In the genomic region with DNA sequence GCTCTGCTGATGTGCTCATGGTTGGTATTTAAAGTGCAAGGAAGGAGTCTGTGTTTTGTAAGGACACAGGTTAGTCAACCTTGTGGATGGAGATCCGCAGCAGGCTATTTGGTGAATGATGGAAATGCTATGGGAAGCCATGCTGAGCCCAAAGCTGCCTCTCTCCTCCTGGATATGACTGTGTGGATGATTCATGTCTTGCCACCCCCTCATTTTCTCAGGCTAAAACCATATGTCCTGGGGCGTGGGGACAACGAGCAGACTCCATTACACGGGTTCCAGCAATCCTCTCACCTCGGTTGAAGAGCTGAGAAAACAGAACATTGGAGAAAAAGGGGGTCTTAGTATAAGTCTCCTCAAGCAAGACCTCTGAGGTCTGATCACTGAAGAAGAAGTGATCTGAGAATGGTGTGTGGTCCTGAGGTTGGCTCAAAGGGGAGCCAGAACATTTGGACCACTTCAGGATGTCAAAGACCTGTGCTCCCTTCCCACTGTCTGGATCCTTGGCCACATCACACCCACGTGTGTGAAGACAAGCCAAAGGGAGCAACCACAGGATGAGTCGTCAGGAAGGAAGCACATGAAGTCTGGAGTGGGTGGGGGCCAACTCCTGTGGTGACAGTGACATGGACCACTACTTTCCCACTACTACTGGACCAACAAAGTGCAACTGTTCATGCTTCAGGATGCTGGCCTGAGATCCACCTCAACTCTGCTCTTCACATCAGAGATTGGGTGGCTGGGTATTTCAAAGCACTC, we compare ENCODE assay signal across 31 mouse cellular contexts. TPM values are rescaled to one million over a fixed set of nuclear protein-coding genes. Genes with fewer than 3 reads are reported as not detected.
DNase-seq lines count a peak whose midpoint lies in the region; ATAC-seq and TF ChIP-seq lines count a peak whose summit lies in the region.
"Had no signal": no experiment of that assay in that cellular context is flagged by ENCODE, and none has a peak within 500 bp of the region (broad histone marks: within the 10 kb centered on the region; RNA-seq: fewer than 3 reads in every experiment).

No protein-coding gene starts in this region.

- 81% methylated on average over 7 of the region's 7 CpGs for WGBS in midbrain, postnatal 0 days

- H3K4me3 ChIP-seq in midbrain, postnatal 0 days (ENCODE audit: low read depth, low read length), result no peak overlapping the region
- H3K4me3 ChIP-seq: embryonic facial prominence, embryonic 12.5 days; forebrain, embryonic 10.5 days; forebrain, embryonic 15.5 days; heart, adult 2 months; heart, embryonic 13.5 days; limb, embryonic 10.5 days; limb, embryonic 15.5 days; liver, embryonic 13.5 days had no signal

- H3K36me3 ChIP-seq in midbrain, postnatal 0 days (ENCODE audit: insufficient read depth, low read length), result no peaks in the 10 kb centered on the region
- H3K36me3 ChIP-seq: embryonic facial prominence, embryonic 12.5 days; forebrain, embryonic 10.5 days; forebrain, embryonic 15.5 days; heart, embryonic 13.5 days; limb, embryonic 10.5 days; limb, embryonic 15.5 days; liver, embryonic 13.5 days had no signal

- no peak overlapping the region for H3K27ac ChIP-seq in midbrain, postnatal 0 days (ENCODE audit: low read depth, low read length)
- H3K27ac ChIP-seq: embryonic facial prominence, embryonic 12.5 days; forebrain, embryonic 10.5 days; forebrain, embryonic 15.5 days; heart, adult 2 months; kidney, postnatal 0 days; limb, embryonic 10.5 days had no signal

- H3K27me3 ChIP-seq in midbrain, postnatal 0 days (ENCODE audit: insufficient read depth, low read length), result no peaks in the 10 kb centered on the region
- H3K27me3 ChIP-seq: embryonic facial prominence, embryonic 12.5 days; forebrain, embryonic 15.5 days; heart, embryonic 13.5 days; limb, embryonic 15.5 days; liver, embryonic 13.5 days had no signal

- no peaks in the 10 kb centered on the region for H3K4me1 ChIP-seq in midbrain, postnatal 0 days (ENCODE audit: insufficient read depth, low read length)
- H3K4me1 ChIP-seq: limb, embryonic 15.5 days had no signal

- H3K9ac ChIP-seq in midbrain, postnatal 0 days (replicated peaks; ENCODE audit: low read length, poor library complexity, severe bottlenecking), result no peak overlapping the region
- H3K9ac ChIP-seq: embryonic facial prominence, embryonic 12.5 days; forebrain, embryonic 15.5 days; heart, embryonic 13.5 days; limb, embryonic 15.5 days; liver, embryonic 13.5 days had no signal

- DNase-seq in frontal cortex, postnatal 10 days (ENCODE audit: low spot score in 2 of 2), result no peak
- peak; percentile 68 for DNase-seq in right cerebral cortex, adult 18-20 months
- no peak for DNase-seq in right cerebral cortex, postnatal 4 days
- peak; percentile 36 for DNase-seq in NIH3T3 (ENCODE audit: low read depth)
- DNase-seq in right cerebral cortex, postnatal 36 days (ENCODE audit: low spot score in 2 of 2), result peak; percentile 18 to 30
- DNase-seq in midbrain, postnatal 0 days (ENCODE audit: low spot score), result no peak
- DNase-seq in kidney, postnatal 10 days, result no peak
- DNase-seq: adrenal gland, adult 8-10 months; cerebellum, adult 8-10 months; cerebellum, postnatal 36 days; embryo, embryonic 11 days; heart, adult 2 months; heart, postnatal 10 days; kidney, adult 2 months; liver, embryonic 13.5 days; lung, adult 18-20 months; lung, postnatal 4 days; midbrain, embryonic 14.5 days; thymus, adult 2 months; thymus, postnatal 36 days had no signal

- no peaks in the 10 kb centered on the region for H3K9me3 ChIP-seq in midbrain, postnatal 0 days (ENCODE audit: low read length)
- H3K9me3 ChIP-seq: embryonic facial prominence, embryonic 12.5 days; forebrain, embryonic 15.5 days; limb, embryonic 10.5 days; limb, embryonic 15.5 days; liver, embryonic 13.5 days had no signal

- no peak overlapping the region for H3K4me2 ChIP-seq in midbrain, postnatal 0 days (ENCODE audit: low read depth, low read length, poor library complexity, severe bottlenecking)
- H3K4me2 ChIP-seq: embryonic facial prominence, embryonic 12.5 days; forebrain, embryonic 15.5 days; heart, embryonic 13.5 days; limb, embryonic 15.5 days; liver, embryonic 13.5 days had no signal

- peak; percentile 96 for ATAC-seq in frontal cortex, adult (ENCODE audit: low TSS enrichment)
- no peak for ATAC-seq in midbrain, postnatal 0 days (ENCODE audit: low FRiP score)
- ATAC-seq: CD4-positive, CD25-positive, alpha-beta regulatory T cell, adult 4 months; forebrain, embryonic 15.5 days; hindbrain, embryonic 16.5 days; lung, postnatal 0 days had no signal

- no peak for TF ChIP-seq CTCF in midbrain, postnatal 0 days (IDR thresholded peaks at IDR 0.05)

RNA-seq across cellular contexts. Expression of a gene that starts 6.0 kb away (rescaled TPM):
- total RNA-seq in midbrain, postnatal 0 days (2014; rRNA removed), result 80.0 and 82.2 TPM in 2 replicates
- polyA plus RNA-seq in midbrain, postnatal 0 days (2015; fragmentation: Nextera tagmentation; extraction: Ambion mirVana), result 44.9 and 47.7 TPM in 2 replicates

Comparison
In these comparisons a context has a peak if more than half of its experiments do, and no peak if none do; other contexts are left out.
1. DNase-seq: peak in right cerebral cortex, adult 18-20 months (single experiment), NIH3T3 (single experiment) and right cerebral cortex, postnatal 36 days (2 of 2); none in frontal cortex, postnatal 10 days (0 of 2), right cerebral cortex, postnatal 4 days (single experiment), midbrain, postnatal 0 days (single experiment) and kidney, postnatal 10 days (single experiment).